Mouse (Mus musculus) MEL (cell line): ENCODE measurements around the gene Snx10.

Source experiments
- CHD1 ChIP-seq: IDR thresholded peaks from 2 replicates; pipeline ENCODE4 v1.6.1; 2012; ENCODE audit warnings: low read depth, mild to moderate bottlenecking, inconsistent platforms, low read length, improper control_type of control experiment
- CTCF ChIP-seq, 3 experiments: IDR thresholded peaks in 2 of 3; conservative IDR thresholded peaks in 1 of 3; 2 replicates each; pipeline ENCODE4 v1.5.1; 2011 to 2012; ENCODE audit warnings: low read length in 3 of 3, low read depth in 2 of 3, mild to moderate bottlenecking in 2 of 3, improper control_type of control experiment in 1 of 3, inconsistent platforms in 1 of 3, mixed read lengths in 1 of 3, moderate library complexity in 1 of 3; ENCODE audit not compliant: control insufficient read depth in 1 of 3, insufficient read depth in 1 of 3, poor library complexity in 1 of 3, severe bottlenecking in 1 of 3
- EP300 ChIP-seq, 2 experiments: IDR thresholded peaks; 2 replicates each; pipeline ENCODE4 v1.6.1; 2011; ENCODE audit warnings: improper control_type of control experiment in 2 of 2, low read length in 2 of 2, low read depth in 1 of 2, mild to moderate bottlenecking in 1 of 2
- GABPA ChIP-seq: IDR thresholded peaks from 2 replicates; pipeline ENCODE4 v1.6.1; 2012; ENCODE audit warnings: low read depth, mild to moderate bottlenecking, inconsistent platforms, low read length, improper control_type of control experiment, moderate library complexity
- GATA1 ChIP-seq: IDR thresholded peaks from 2 replicates; pipeline ENCODE4 v1.6.1; 2011; ENCODE audit warnings: low read depth, low read length, improper control_type of control experiment
- HCFC1 ChIP-seq: IDR thresholded peaks from 2 replicates; pipeline ENCODE4 v1.6.1; 2012; ENCODE audit warnings: low read depth, mild to moderate bottlenecking, inconsistent platforms, low read length, improper control_type of control experiment, moderate library complexity
- MAX ChIP-seq: IDR thresholded peaks from 2 replicates; pipeline ENCODE4 v1.6.1; 2011; ENCODE audit warnings: low read length, improper control_type of control experiment
- POLR2A ChIP-seq, 2 experiments: IDR thresholded peaks; 2 replicates each; pipeline ENCODE4 v1.6.1; 2011 to 2012; ENCODE audit warnings: low read length in 2 of 2, mild to moderate bottlenecking in 2 of 2, control low read depth in 1 of 2, improper control_type of control experiment in 1 of 2, low read depth in 1 of 2, moderate library complexity in 1 of 2; ENCODE audit not compliant: control insufficient read depth in 1 of 2, insufficient read depth in 1 of 2, poor library complexity in 1 of 2
- POLR2AphosphoS2 ChIP-seq: IDR thresholded peaks from 2 replicates; pipeline ENCODE4 v1.6.1; 2011; ENCODE audit warnings: low read length, improper control_type of control experiment
- POLR2AphosphoS5 ChIP-seq: IDR thresholded peaks from 2 replicates; pipeline ENCODE4 v1.6.1; 2012; ENCODE audit warnings: low read depth, borderline replicate concordance, mild to moderate bottlenecking, inconsistent platforms, low read length, moderate library complexity, mixed read lengths
- SIN3A ChIP-seq: IDR thresholded peaks from 2 replicates; pipeline ENCODE4 v1.6.1; 2012; ENCODE audit warnings: low read length, improper control_type of control experiment, inconsistent platforms
- TAL1 ChIP-seq: IDR thresholded peaks from 2 replicates; pipeline ENCODE4 v1.6.1; 2012; ENCODE audit warnings: mild to moderate bottlenecking, inconsistent platforms, low read length, moderate library complexity, mixed read lengths
- ZC3H11A ChIP-seq: IDR thresholded peaks from 2 replicates; pipeline ENCODE4 v1.6.1; 2012; ENCODE audit warnings: low read depth, mild to moderate bottlenecking, inconsistent platforms, low read length, improper control_type of control experiment

GRCm38 (mm10) chr6:51602341-51602740, 78.6 kb downstream of the Snx10 start:
- TF ChIP-seq SIN3A (no peak), HCFC1 (no peak), ZC3H11A (no peak), CTCF (IDR thresholded peaks at IDR 0.05 in 2 of 3, conservative IDR thresholded peaks at IDR 0.05 in 1 of 3; ENCODE audit: control insufficient read depth in 1 of 3, insufficient read depth in 1 of 3, low read depth in 2 of 3, low read length in 3 of 3, poor library complexity in 1 of 3, severe bottlenecking in 1 of 3) (no peak; a peak in 1 of 6 replicates), POLR2A (IDR thresholded peaks at IDR 0.05; ENCODE audit: control insufficient read depth in 1 of 2, insufficient read depth in 1 of 2, low read depth in 1 of 2, low read length in 2 of 2, poor library complexity in 1 of 2) (no peak), TAL1 (no peak), MAX (no peak), POLR2AphosphoS5 (no peak), CHD1 (no peak), GABPA (no peak), GATA1 (no peak), EP300 (IDR thresholded peaks at IDR 0.05; ENCODE audit: low read depth in 1 of 2, low read length in 2 of 2) (no peak), POLR2AphosphoS2 (no peak)
